Mouse (Mus musculus): ENCODE results near the gene St3gal4. TPM values are rescaled to one million over a fixed set of nuclear protein-coding genes. Genes with fewer than 3 reads are reported as not detected.

St3gal4 gene
- polyA plus RNA-seq, 1 experiment from 2014 or later: 11.7 TPM

DNA sequence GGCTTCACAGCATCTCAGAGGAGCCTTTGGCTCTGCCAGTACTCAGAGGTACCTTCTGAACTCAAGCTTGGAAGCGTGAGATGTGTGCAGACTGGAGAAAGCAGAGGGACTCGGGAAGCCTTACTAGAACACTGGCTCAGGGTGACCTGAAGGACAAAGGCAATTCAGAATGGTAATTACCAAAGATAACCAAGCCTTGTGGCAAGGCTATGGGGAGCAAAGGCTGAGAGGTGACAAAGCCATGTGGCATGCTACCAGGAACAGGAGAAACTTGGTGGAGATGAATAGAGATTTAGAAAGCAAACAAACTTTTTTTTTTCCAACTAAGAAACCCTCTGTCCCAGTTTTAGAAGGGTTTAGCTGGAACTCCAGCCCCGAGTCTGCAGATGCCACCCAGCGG, 8.5 kb downstream of the St3gal4 start:
- ATAC-seq (replicated peaks; ENCODE audit: low FRiP score, low read depth) (no peak), DNase-seq (ENCODE audit: low spot score) (no peak)
- no peak for TF ChIP-seq CTCF (IDR thresholded peaks at IDR 0.05; ENCODE audit: low read depth)
- Histone ChIP-seq H3K36me3 (ENCODE audit: insufficient read depth, low read length) (no peaks in the 10 kb centered on the region), H3K4me1 (replicated peaks; ENCODE audit: insufficient read depth, low read length) (no peaks in the 10 kb centered on the region; the same call in none of the 2 replicates), H3K4me2 (ENCODE audit: low read length) (no peak overlapping the region), H3K27me3 (ENCODE audit: insufficient read depth, low read length) (no peaks in the 10 kb centered on the region), H3K9ac (ENCODE audit: low read depth, low read length) (no peak overlapping the region), H3K27ac (no peak overlapping the region), H3K9me3 (replicated peaks; ENCODE audit: low read length) (no peaks in the 10 kb centered on the region), H3K4me3 (replicated peaks; ENCODE audit: low read depth, low read length) (no peak overlapping the region)
- 85% methylated on average over 4 of the region's 4 CpGs for WGBS

DNA sequence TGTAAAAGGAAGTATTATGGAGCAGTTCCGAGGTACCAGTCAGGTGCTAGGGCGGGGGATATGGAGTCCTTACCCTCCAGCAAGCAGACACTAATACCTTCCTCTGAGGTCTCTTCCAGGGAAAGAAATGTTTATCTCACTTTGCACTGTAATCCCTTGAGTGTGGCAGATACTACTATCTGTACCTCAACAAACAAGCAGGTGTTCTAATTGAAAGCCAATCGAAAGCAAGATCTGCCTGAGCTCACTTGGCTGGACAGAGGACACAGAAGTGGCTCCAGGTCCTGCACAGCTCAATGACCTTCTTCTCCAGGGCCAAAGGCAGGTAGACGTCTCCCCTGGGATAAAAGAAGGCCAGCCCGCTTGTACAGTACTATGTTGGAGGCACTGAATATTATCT, 9.0 kb downstream of the St3gal4 start:
- Histone ChIP-seq H3K9ac (ENCODE audit: low read depth, low read length) (no peak overlapping the region), H3K27ac (no peak overlapping the region), H3K9me3 (replicated peaks; ENCODE audit: low read length) (no peaks in the 10 kb centered on the region), H3K36me3 (ENCODE audit: insufficient read depth, low read length) (no peaks in the 10 kb centered on the region), H3K4me2 (ENCODE audit: low read length) (no peak overlapping the region), H3K4me3 (replicated peaks; ENCODE audit: low read depth, low read length) (no peak overlapping the region), H3K27me3 (ENCODE audit: insufficient read depth, low read length) (no peaks in the 10 kb centered on the region), H3K4me1 (replicated peaks; ENCODE audit: insufficient read depth, low read length) (no peaks in the 10 kb centered on the region; the same call in 1 of the 2 replicates)
- TF ChIP-seq CTCF (IDR thresholded peaks at IDR 0.05; ENCODE audit: low read depth): no peak
- ATAC-seq (replicated peaks; ENCODE audit: low FRiP score, low read depth) (no peak), DNase-seq (ENCODE audit: low spot score) (no peak)
- WGBS: 90% methylated on average over 5 of the region's 5 CpGs

DNA sequence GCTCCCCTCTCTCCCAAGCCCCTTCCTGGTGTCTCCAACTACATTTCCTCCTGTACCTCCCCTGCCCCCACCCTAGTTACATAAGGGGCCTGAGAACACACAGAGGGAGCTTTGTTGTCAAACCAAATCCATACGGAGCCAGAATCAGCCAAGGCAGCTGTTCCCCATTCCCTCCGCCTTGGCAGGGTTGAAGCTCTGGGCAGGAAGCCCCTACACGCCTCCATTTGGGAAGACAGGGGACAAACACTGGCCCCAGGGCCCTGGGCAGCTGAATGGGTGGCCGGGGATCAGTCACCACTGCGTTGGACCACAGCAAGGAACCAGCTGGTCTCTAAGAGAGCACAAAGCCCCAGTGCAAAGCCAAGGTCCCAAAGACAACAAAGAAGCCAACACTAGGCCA, 10.2 kb downstream of the St3gal4 start:
- no peaks in the 10 kb centered on the region; the same call in 1 of the 2 replicates for H3K4me1 ChIP-seq (replicated peaks; ENCODE audit: insufficient read depth, low read length)
- DNase-seq (ENCODE audit: low spot score): peak; percentile 32
- 61% methylated on average over 5 of the region's 5 CpGs for WGBS

DNA sequence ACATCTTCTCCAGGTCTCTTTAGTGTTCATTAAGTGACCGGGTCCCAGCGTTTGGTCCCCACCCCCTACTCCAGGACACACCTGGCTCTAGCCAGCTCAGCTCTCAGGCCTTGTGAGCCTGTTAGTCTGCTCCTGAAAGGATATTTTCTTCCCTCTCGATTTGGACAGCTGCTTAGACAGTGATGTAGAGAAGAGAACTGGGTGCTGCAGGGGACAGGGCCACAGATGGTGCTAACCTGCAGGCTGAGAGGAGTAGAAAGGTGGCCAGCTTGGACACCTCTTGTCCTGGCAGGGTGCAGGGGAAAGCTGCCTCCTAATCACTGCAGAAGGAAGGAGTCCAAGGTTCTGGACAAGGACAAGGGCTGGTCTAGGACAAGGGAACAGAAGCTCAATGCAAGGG, 11.0 kb downstream of the St3gal4 start:
- DNase-seq (ENCODE audit: low spot score) (no peak), ATAC-seq (replicated peaks; ENCODE audit: low FRiP score, low read depth) (no peak)
- Histone ChIP-seq H3K27ac (no peak overlapping the region), H3K36me3 (ENCODE audit: insufficient read depth, low read length) (no peaks in the 10 kb centered on the region), H3K4me1 (replicated peaks; ENCODE audit: insufficient read depth, low read length) (no peaks in the 10 kb centered on the region; the same call in 1 of the 2 replicates), H3K27me3 (ENCODE audit: insufficient read depth, low read length) (no peaks in the 10 kb centered on the region), H3K9me3 (replicated peaks; ENCODE audit: low read length) (no peaks in the 10 kb centered on the region), H3K9ac (ENCODE audit: low read depth, low read length) (no peak overlapping the region), H3K4me2 (ENCODE audit: low read length) (no peak overlapping the region), H3K4me3 (replicated peaks; ENCODE audit: low read depth, low read length) (no peak overlapping the region)
- no peak for TF ChIP-seq CTCF (IDR thresholded peaks at IDR 0.05; ENCODE audit: low read depth)
- 74% methylated on average over 3 of the region's 3 CpGs for WGBS

More for the DNA sequence above, 10.2 kb downstream of the St3gal4 start:
- Histone ChIP-seq H3K9me3 (replicated peaks; ENCODE audit: low read length) (no peaks in the 10 kb centered on the region), H3K27me3 (ENCODE audit: insufficient read depth, low read length) (no peaks in the 10 kb centered on the region), H3K4me2 (ENCODE audit: low read length) (no peak overlapping the region), H3K9ac (ENCODE audit: low read depth, low read length) (no peak overlapping the region), H3K4me3 (replicated peaks; ENCODE audit: low read depth, low read length) (no peak overlapping the region), H3K27ac (no peak overlapping the region), H3K36me3 (ENCODE audit: insufficient read depth, low read length) (no peaks in the 10 kb centered on the region)
- no peak for ATAC-seq (replicated peaks; ENCODE audit: low FRiP score, low read depth)
- TF ChIP-seq CTCF (IDR thresholded peaks at IDR 0.05; ENCODE audit: low read depth): no peak

DNA sequence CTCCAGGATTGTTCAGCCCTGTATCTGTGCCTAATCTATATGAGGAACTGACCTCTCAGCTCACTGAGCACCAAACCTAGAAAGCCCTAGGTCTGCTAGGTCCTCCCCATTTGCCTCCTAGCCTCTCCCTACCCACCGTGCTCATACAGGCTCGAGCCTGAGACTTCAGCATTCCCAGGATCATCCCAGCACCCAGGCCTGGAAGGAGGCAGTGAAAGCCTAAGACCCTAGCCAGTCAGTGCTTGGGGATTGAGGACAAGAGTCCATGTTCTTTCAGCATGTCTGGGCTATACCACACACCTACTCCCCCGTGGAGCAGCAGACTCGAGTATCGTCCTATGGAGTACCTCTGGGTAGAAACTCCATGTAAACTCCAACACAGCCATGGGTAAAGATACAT, 11.7 kb downstream of the St3gal4 start:
- Histone ChIP-seq H3K27ac (no peak overlapping the region), H3K27me3 (ENCODE audit: insufficient read depth, low read length) (no peaks in the 10 kb centered on the region), H3K9ac (ENCODE audit: low read depth, low read length) (no peak overlapping the region), H3K4me3 (replicated peaks; ENCODE audit: low read depth, low read length) (no peak overlapping the region), H3K9me3 (replicated peaks; ENCODE audit: low read length) (no peaks in the 10 kb centered on the region), H3K4me1 (replicated peaks; ENCODE audit: insufficient read depth, low read length) (no peaks in the 10 kb centered on the region; the same call in 1 of the 2 replicates), H3K4me2 (ENCODE audit: low read length) (no peak overlapping the region), H3K36me3 (ENCODE audit: insufficient read depth, low read length) (no peaks in the 10 kb centered on the region)
- ATAC-seq (replicated peaks; ENCODE audit: low FRiP score, low read depth): no peak
- WGBS: 86% methylated on average over 5 of the region's 5 CpGs
- DNase-seq (ENCODE audit: low spot score): no peak
- no peak for TF ChIP-seq CTCF (IDR thresholded peaks at IDR 0.05; ENCODE audit: low read depth)

DNA sequence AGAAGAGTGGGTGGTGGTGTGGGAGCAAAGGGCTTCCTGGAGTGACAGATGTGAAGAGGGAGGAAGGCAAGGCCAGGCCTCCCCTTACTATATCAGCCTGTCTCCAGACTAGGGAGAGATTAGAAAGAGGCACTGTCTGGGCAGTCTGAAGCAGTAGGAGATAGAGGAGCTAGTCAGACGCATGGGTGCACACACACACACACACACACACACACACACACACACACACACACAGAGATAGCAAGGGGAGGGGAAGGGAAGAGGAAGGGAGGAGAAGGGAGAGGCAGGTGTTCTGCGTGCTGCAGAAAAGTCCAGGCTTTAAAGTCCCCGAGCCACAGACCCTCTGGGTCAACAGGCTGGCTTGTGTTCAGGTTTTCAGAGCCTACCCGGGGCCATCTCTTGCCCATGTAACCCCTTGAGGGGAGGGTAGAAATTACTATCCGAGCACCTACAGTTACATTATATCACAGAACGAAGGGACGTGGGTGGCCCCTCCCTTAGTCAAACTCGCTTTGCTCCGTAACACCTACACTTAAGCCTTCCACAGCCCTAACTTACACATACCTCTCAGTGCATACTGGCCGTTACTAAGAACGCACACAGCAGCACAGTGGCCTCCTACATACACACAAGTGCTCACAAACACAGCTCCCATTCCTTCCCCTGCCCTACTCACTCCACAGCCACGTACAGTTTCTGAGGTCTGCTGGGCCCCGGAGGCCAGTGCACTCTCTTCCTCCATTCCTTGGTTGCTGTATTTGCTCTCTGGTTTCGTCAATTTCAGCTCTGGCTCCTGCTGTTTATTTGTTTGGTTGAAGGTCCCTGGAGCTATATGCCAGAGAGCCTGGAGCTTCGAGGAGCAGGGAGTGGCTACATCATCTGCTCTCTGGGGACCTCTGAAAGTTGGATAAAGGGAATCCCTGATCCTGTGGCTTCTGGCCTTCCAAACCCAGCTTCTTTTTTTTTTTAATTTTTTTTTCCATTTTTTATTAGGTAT, 12.9 kb downstream of the St3gal4 start:
- H3K36me3 ChIP-seq (ENCODE audit: insufficient read depth, low read length): no peaks in the 10 kb centered on the region
- WGBS: 60% methylated on average over 15 of the region's 15 CpGs
- no peaks in the 10 kb centered on the region for H3K9me3 ChIP-seq (replicated peaks; ENCODE audit: low read length)
- no peak for ATAC-seq (replicated peaks; ENCODE audit: low FRiP score, low read depth)
- H3K27me3 ChIP-seq (ENCODE audit: insufficient read depth, low read length): no peaks in the 10 kb centered on the region
- no peak overlapping the region for H3K9ac ChIP-seq (ENCODE audit: low read depth, low read length)
- H3K27ac ChIP-seq: no peak overlapping the region
- no peaks in the 10 kb centered on the region for H3K4me1 ChIP-seq (replicated peaks; ENCODE audit: insufficient read depth, low read length)
- no peak for DNase-seq (ENCODE audit: low spot score)
- no peak for TF ChIP-seq CTCF (IDR thresholded peaks at IDR 0.05; ENCODE audit: low read depth)
- no peak overlapping the region for H3K4me3 ChIP-seq (replicated peaks; ENCODE audit: low read depth, low read length)
- no peak overlapping the region for H3K4me2 ChIP-seq (ENCODE audit: low read length)

Data from kidney, postnatal 0 days (tissue).